Mouse (Mus musculus) hindbrain, postnatal 0 days (tissue): ENCODE data around the gene Mafb. TPM values are rescaled to one million over a fixed set of nuclear protein-coding genes. Genes with fewer than 3 reads are reported as not detected.

Experiments
- ATAC-seq: fragments of 200-750 bp; cut with Nextera tagmentation; 2 replicates; pipeline ENCODE4 v1.8.0; 2017; ENCODE audit warnings: mild to moderate bottlenecking, moderate TSS enrichment, moderate library complexity
- DNase-seq: peaks from one replicate; pipeline ENCODE4 v3.0.0-alpha.2; 2015; ENCODE audit warnings: low spot score
- H3K27ac ChIP-seq: fragments of 300-500 bp; sonication (generic); 2 replicates; pipeline ENCODE4 v1.5.1; 2014; ENCODE audit warnings: mild to moderate bottlenecking
- H3K27me3 ChIP-seq: fragments of 300-500 bp; sonication (generic); 2 replicates; pipeline ENCODE4 v1.6.1; 2014; ENCODE audit warnings: low read length, mixed read lengths; ENCODE audit not compliant: insufficient read depth
- H3K36me3 ChIP-seq: fragments of 300-500 bp; sonication (generic); 2 replicates; pipeline ENCODE4 v1.6.1; 2014; ENCODE audit warnings: low read length, mixed read lengths; ENCODE audit not compliant: insufficient read depth
- H3K4me1 ChIP-seq: fragments of 300-500 bp; sonication (generic); 2 replicates; pipeline ENCODE4 v1.6.1; 2014; ENCODE audit warnings: antibody characterized with exemption, low read length, mixed read lengths; ENCODE audit not compliant: insufficient read depth
- H3K4me2 ChIP-seq: fragments of 300-500 bp; sonication (generic); 2 replicates; pipeline ENCODE4 v1.6.1; 2014; ENCODE audit warnings: low read depth, mild to moderate bottlenecking, low read length, moderate library complexity, mixed read lengths
- H3K4me3 ChIP-seq: fragments of 300-500 bp; sonication (generic); 2 replicates; pipeline ENCODE4 v1.5.1; 2014; ENCODE audit warnings: low read length
- H3K9ac ChIP-seq: fragments of 300-500 bp; sonication (generic); replicated peaks from 2 replicates; pipeline ENCODE4 v1.6.1; 2014; ENCODE audit warnings: mild to moderate bottlenecking, low read length, moderate library complexity, mixed read lengths
- H3K9me3 ChIP-seq: fragments of 300-500 bp; sonication (generic); 2 replicates; pipeline ENCODE4 v1.6.1; 2016; ENCODE audit warnings: low read length, mixed read lengths
- CTCF ChIP-seq: IDR thresholded peaks from 2 replicates; pipeline ENCODE4 v1.5.1; 2016; ENCODE audit warnings: antibody characterized with exemption, control low read depth, low read depth
- WGBS: fragments of 180-500 bp; shearing (Covaris S2); extraction: QIAGEN DNeasy Blood & Tissue Kit; methylation state at CpG from one replicate; pipeline ENCODE4 v1.1.7; 2014; 5-methylcytosine and 5-hydroxymethylcytosine counted together
- polyA plus RNA-seq: library from polyadenylated mRNA; unstranded; fragments of >200 nt; fragmentation: Nextera tagmentation; extraction: Ambion mirVana; gene quantifications from 2 replicates; pipeline ENCODE4 v1.2.1, GENCODE M21; 2015
- total RNA-seq: library from RNA; depleted of rRNA; stranded (reverse); fragments of >200 nt; gene quantifications from 2 replicates; pipeline ENCODE4 v1.2.3, GENCODE M21; 2014

Mafb gene
- total and polyA plus RNA-seq, 2 experiments from 2014 or later: 12.4 to 14.6 TPM

DNA sequence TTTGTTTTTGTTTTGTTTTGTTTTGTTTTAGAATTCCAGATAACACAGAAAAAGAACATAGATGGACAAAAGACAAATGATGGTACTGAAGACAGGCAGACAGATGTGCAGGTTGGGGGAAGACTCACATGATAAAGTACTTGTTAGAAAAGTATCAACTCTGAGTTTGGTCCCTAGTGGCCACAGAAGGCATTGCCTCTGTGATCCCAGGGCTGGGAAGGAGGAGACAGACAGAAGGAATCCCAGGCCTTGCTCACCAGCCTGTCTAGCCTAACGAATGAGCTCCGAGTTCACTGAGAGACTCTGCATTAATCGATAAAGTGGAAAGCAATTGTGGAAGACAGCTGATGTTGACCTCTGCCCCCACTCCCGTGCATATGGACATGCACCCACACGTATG, 10.7 kb downstream of the Mafb start:
- ATAC-seq (no peak), DNase-seq (no peak)
- H3K4me2 ChIP-seq: no peak overlapping the region
- no peaks in the 10 kb centered on the region for H3K36me3 ChIP-seq
- peak; percentile 63 for TF ChIP-seq CTCF
- H3K4me1 ChIP-seq: no peaks in the 10 kb centered on the region
- H3K9me3 ChIP-seq: no peaks in the 10 kb centered on the region
- no peak overlapping the region for H3K4me3 ChIP-seq
- no peak overlapping the region for H3K9ac ChIP-seq
- no peak overlapping the region for H3K27ac ChIP-seq
- H3K27me3 ChIP-seq: peaks cover 31% of the 10 kb centered on the region
- WGBS: 61% methylated on average over 5 of the region's 5 CpGs

GRCm38 (mm10) chr2:160354319-160354718, 12.5 kb downstream of the Mafb start:
- no peak for TF ChIP-seq CTCF
- no peaks in the 10 kb centered on the region for H3K4me1 ChIP-seq
- H3K9me3 ChIP-seq: no peaks in the 10 kb centered on the region
- H3K27ac ChIP-seq: no peak overlapping the region
- no peak overlapping the region for H3K9ac ChIP-seq
- H3K4me3 ChIP-seq: no peak overlapping the region
- H3K36me3 ChIP-seq: no peaks in the 10 kb centered on the region
- H3K4me2 ChIP-seq: no peak overlapping the region
- WGBS: 74% methylated on average over 2 of the region's 2 CpGs
- no peak for ATAC-seq
- DNase-seq: no peak
- H3K27me3 ChIP-seq: peaks cover 16% of the 10 kb centered on the region; the same call in 1 of the 2 replicates

DNA sequence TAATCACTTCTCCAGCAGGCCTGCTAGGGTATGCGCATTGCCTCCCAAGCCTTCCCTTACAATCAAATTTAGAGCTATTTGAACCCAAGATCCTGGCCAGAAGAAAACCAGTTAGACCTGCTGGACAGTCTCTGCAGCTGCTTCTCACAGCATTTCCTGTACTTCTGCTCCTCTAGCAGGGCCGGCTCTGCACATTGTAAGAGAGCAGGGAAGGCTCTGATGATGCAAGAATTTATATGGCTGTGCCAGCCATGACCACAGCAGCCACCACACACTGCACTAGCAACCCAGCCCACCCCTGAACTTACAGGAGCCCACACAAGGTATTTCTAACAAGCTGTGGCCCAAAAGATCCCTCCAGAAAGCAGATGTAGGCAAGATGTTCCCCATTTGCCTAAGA, 13.3 kb downstream of the Mafb start:
- no peak for ATAC-seq
- Histone ChIP-seq H3K4me1 (no peaks in the 10 kb centered on the region), H3K4me2 (no peak overlapping the region), H3K36me3 (no peaks in the 10 kb centered on the region), H3K9ac (no peak overlapping the region), H3K27ac (no peak overlapping the region), H3K9me3 (no peaks in the 10 kb centered on the region), H3K4me3 (no peak overlapping the region), H3K27me3 (peaks cover 9% of the 10 kb centered on the region; the same call in 1 of the 2 replicates)
- 83% methylated on average over 2 of the region's 2 CpGs for WGBS
- TF ChIP-seq CTCF: no peak
- DNase-seq: no peak

DNA sequence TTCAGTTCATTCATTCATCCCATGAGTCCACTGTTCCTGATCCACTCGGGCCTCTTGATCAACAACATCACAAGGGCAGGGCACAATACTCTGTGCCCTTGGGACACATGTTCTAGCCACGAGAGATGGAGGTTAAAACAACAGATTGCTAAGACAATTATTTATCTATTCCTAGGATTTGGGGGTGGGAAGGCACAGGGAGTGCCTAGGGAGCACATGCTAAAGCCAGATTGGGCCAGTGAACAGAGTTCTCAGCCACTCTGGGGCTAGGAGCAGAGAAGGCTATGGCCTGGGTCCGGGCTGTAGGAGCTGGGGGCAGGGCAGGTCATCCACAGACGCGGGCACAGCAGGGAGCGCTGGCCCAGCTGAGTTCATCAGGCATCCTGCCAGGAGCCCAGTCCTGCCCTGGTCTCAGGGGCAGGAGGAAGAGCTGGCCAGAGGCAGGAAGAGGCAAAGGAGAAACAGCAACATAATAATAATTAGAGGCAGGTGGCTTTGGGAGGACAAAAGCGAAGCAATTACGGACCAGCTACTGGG, 15.8 kb downstream of the Mafb start:
- ATAC-seq (no peak), DNase-seq (no peak)
- H3K27me3 ChIP-seq: no peaks in the 10 kb centered on the region
- no peaks in the 10 kb centered on the region for H3K9me3 ChIP-seq
- H3K4me3 ChIP-seq: no peak overlapping the region
- H3K4me2 ChIP-seq: no peak overlapping the region
- no peaks in the 10 kb centered on the region for H3K36me3 ChIP-seq
- H3K9ac ChIP-seq: no peak overlapping the region
- WGBS: 24% methylated on average over 8 of the region's 8 CpGs
- H3K4me1 ChIP-seq: no peaks in the 10 kb centered on the region
- H3K27ac ChIP-seq: no peak overlapping the region
- no peak for TF ChIP-seq CTCF

GRCm38 (mm10) chr2:160349578-160349977, 17.3 kb downstream of the Mafb start:
- WGBS: 82% methylated on average over 4 of the region's 4 CpGs
- no peak overlapping the region for H3K27ac ChIP-seq
- no peaks in the 10 kb centered on the region for H3K4me1 ChIP-seq
- H3K36me3 ChIP-seq: no peaks in the 10 kb centered on the region
- H3K9ac ChIP-seq: no peak overlapping the region
- ATAC-seq: no peak
- no peaks in the 10 kb centered on the region for H3K27me3 ChIP-seq
- no peak for DNase-seq
- no peaks in the 10 kb centered on the region for H3K9me3 ChIP-seq
- no peak overlapping the region for H3K4me3 ChIP-seq
- no peak for TF ChIP-seq CTCF
- no peak overlapping the region for H3K4me2 ChIP-seq

DNA sequence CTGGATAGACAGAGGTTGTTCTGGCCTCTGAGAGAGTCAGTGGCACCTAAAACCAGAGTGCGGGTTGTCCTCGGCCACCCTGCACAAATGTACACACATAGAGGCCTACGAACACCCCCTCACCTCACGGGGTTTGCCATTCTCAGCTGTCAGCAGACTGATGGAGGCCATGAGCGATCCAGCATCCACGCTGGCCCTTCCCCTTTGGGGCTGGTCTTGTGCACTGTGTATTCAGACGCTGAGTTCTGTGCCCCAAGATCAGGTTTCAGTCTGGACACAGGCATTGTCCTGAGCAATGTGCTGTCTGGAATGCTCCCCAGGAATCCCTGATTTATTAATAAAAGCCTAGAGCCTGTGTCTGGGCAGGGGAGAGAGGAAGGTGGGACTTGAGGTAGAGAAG, 18.1 kb downstream of the Mafb start:
- Histone ChIP-seq H3K9ac (no peak overlapping the region), H3K4me3 (no peak overlapping the region), H3K27ac (no peak overlapping the region), H3K4me2 (no peak overlapping the region), H3K36me3 (no peaks in the 10 kb centered on the region), H3K27me3 (no peaks in the 10 kb centered on the region), H3K4me1 (no peaks in the 10 kb centered on the region), H3K9me3 (no peaks in the 10 kb centered on the region)
- WGBS: 40% methylated on average over 7 of the region's 7 CpGs
- TF ChIP-seq CTCF: no peak
- DNase-seq: no peak
- ATAC-seq: no peak

- H3K4me3 ChIP-seq: no peak overlapping the region
- no peaks in the 10 kb centered on the region for H3K4me1 ChIP-seq
- H3K36me3 ChIP-seq: no peaks in the 10 kb centered on the region
- H3K9ac ChIP-seq: no peak overlapping the region
- no peak for TF ChIP-seq CTCF
- 70% methylated on average over 4 of the region's 4 CpGs for WGBS
- ATAC-seq (no peak), DNase-seq (no peak)
- H3K4me2 ChIP-seq: no peak overlapping the region
- H3K9me3 ChIP-seq: no peaks in the 10 kb centered on the region
- no peaks in the 10 kb centered on the region for H3K27me3 ChIP-seq
- no peak overlapping the region for H3K27ac ChIP-seq
Observed at GRCm38 (mm10) chr2:160348072-160348604, 18.7 kb downstream of the Mafb start.
